In genomic region chr11:94344470-94344869, GRCm38 (mm10) we compare ENCODE assay signal across 20 mouse cellular contexts. TPM values are rescaled to one million over a fixed set of nuclear protein-coding genes. Genes with fewer than 3 reads are reported as not detected.
DNase-seq lines count a peak whose midpoint lies in the region; ATAC-seq and TF ChIP-seq lines count a peak whose summit lies in the region.
"Had no signal": no experiment of that assay in that cellular context is flagged by ENCODE, and none has a peak within 500 bp of the region (broad histone marks: within the 10 kb centered on the region; RNA-seq: fewer than 3 reads in every experiment).

No protein-coding gene starts in this region.

- H3K9me3 ChIP-seq in hindbrain, embryonic 10.5 days, result no peaks in the 10 kb centered on the region
- no peaks in the 10 kb centered on the region for H3K9me3 ChIP-seq in hindbrain, embryonic 11.5 days (ENCODE audit: control insufficient read depth, low read length)
- H3K9me3 ChIP-seq in embryonic facial prominence, embryonic 10.5 days, result no peaks in the 10 kb centered on the region
- H3K9me3 ChIP-seq in hindbrain, postnatal 0 days (ENCODE audit: low read length), result no peaks in the 10 kb centered on the region
- no peaks in the 10 kb centered on the region for H3K9me3 ChIP-seq in midbrain, embryonic 12.5 days
- H3K9me3 ChIP-seq: embryonic facial prominence, embryonic 15.5 days; neural tube, embryonic 12.5 days had no signal

- H3K4me2 ChIP-seq in hindbrain, embryonic 11.5 days (replicated peaks; ENCODE audit: low read depth, low read length), result no peak overlapping the region
- H3K4me2 ChIP-seq in hindbrain, postnatal 0 days (ENCODE audit: low read depth, low read length), result no peak overlapping the region
- no peak overlapping the region for H3K4me2 ChIP-seq in midbrain, embryonic 12.5 days (replicated peaks)
- H3K4me2 ChIP-seq: embryonic facial prominence, embryonic 15.5 days; neural tube, embryonic 12.5 days had no signal

- H3K4me1 ChIP-seq in hindbrain, embryonic 10.5 days (replicated peaks), result peaks cover 55% of the 10 kb centered on the region
- H3K4me1 ChIP-seq in hindbrain, embryonic 11.5 days (replicated peaks; ENCODE audit: control insufficient read depth, insufficient read depth, low read length), result peaks cover 5% of the 10 kb centered on the region
- H3K4me1 ChIP-seq in embryonic facial prominence, embryonic 10.5 days, result peaks cover 33% of the 10 kb centered on the region
- peaks cover 10% of the 10 kb centered on the region for H3K4me1 ChIP-seq in hindbrain, postnatal 0 days (ENCODE audit: insufficient read depth, low read length)
- peaks cover 52% of the 10 kb centered on the region for H3K4me1 ChIP-seq in midbrain, embryonic 12.5 days

- WGBS in hindbrain, embryonic 10.5 days, result 74% methylated on average over 1 of the region's 1 CpGs
- WGBS in hindbrain, embryonic 11.5 days, result 47% methylated on average over 1 of the region's 1 CpGs
- 51% methylated on average over 1 of the region's 1 CpGs for WGBS in embryonic facial prominence, embryonic 10.5 days
- WGBS in hindbrain, postnatal 0 days, result 68% methylated on average over 1 of the region's 1 CpGs
- WGBS in midbrain, embryonic 12.5 days, result 77% methylated on average over 1 of the region's 1 CpGs

- peak overlapping the region; percentile 40; the same call in 1 of the 2 replicates for H3K27ac ChIP-seq in hindbrain, embryonic 10.5 days
- H3K27ac ChIP-seq in hindbrain, embryonic 11.5 days (ENCODE audit: low read depth, low read length), result no peak overlapping the region
- peak overlapping the region; percentile 3; the same call in 1 of the 2 replicates for H3K27ac ChIP-seq in embryonic facial prominence, embryonic 10.5 days (replicated peaks)
- peak overlapping the region; percentile 56; the same call in 1 of the 2 replicates for H3K27ac ChIP-seq in hindbrain, postnatal 0 days
- peak overlapping the region; percentile 67 for H3K27ac ChIP-seq in midbrain, embryonic 12.5 days (replicated peaks)
- H3K27ac ChIP-seq: embryonic facial prominence, embryonic 15.5 days had no signal

- ATAC-seq in hindbrain, embryonic 11.5 days (ENCODE audit: low FRiP score), result no peak
- ATAC-seq in hindbrain, postnatal 0 days, result no peak
- no peak for ATAC-seq in midbrain, embryonic 12.5 days (ENCODE audit: low FRiP score, low read depth)
- no peak for ATAC-seq in megakaryocyte progenitor cell, adult 5-6 weeks (replicated peaks; ENCODE audit: poor library complexity)
- ATAC-seq: Patski had no signal

- DNase-seq in hindbrain, embryonic 10.5 days (ENCODE audit: low spot score), result no peak
- DNase-seq in hindbrain, embryonic 11.5 days (ENCODE audit: low spot score), result no peak
- no peak for DNase-seq in embryonic facial prominence, embryonic 10.5 days (ENCODE audit: low spot score)
- DNase-seq in hindbrain, postnatal 0 days (ENCODE audit: low spot score), result no peak
- no peak for DNase-seq in adrenal gland, postnatal 25 days
- DNase-seq in spleen, postnatal 14 days (ENCODE audit: low spot score in 2 of 2), result no peak
- DNase-seq: B cell, adult 2 months; cerebellum, adult 11-12 months; gastrocnemius, postnatal 10 days; heart, postnatal 4 days; kidney, adult 2 months; kidney, postnatal 25 days; layer of hippocampus, adult 9-11 months; lung, postnatal 14 days; right cerebral cortex, postnatal 4 days had no signal

- no peak for TF ChIP-seq CTCF in hindbrain, postnatal 0 days (IDR thresholded peaks at IDR 0.05; ENCODE audit: low read depth)

- H3K36me3 ChIP-seq in hindbrain, embryonic 10.5 days, result peaks cover 12% of the 10 kb centered on the region
- no peaks in the 10 kb centered on the region for H3K36me3 ChIP-seq in hindbrain, embryonic 11.5 days (ENCODE audit: control insufficient read depth, insufficient read depth, low read length)
- peaks cover 18% of the 10 kb centered on the region for H3K36me3 ChIP-seq in embryonic facial prominence, embryonic 10.5 days (replicated peaks)
- H3K36me3 ChIP-seq in hindbrain, postnatal 0 days (ENCODE audit: insufficient read depth, low read length), result peaks cover 5% of the 10 kb centered on the region
- peaks cover 5% of the 10 kb centered on the region; the same call in 1 of the 2 replicates for H3K36me3 ChIP-seq in midbrain, embryonic 12.5 days

- H3K4me3 ChIP-seq in hindbrain, embryonic 10.5 days, result no peak overlapping the region
- H3K4me3 ChIP-seq in hindbrain, embryonic 11.5 days (ENCODE audit: low read depth, low read length), result no peak overlapping the region
- H3K4me3 ChIP-seq in embryonic facial prominence, embryonic 10.5 days, result no peak overlapping the region
- no peak overlapping the region for H3K4me3 ChIP-seq in hindbrain, postnatal 0 days (ENCODE audit: low read length)
- no peak overlapping the region for H3K4me3 ChIP-seq in midbrain, embryonic 12.5 days
- H3K4me3 ChIP-seq: embryonic facial prominence, embryonic 15.5 days; neural tube, embryonic 12.5 days had no signal

- H3K27me3 ChIP-seq in hindbrain, embryonic 10.5 days (ENCODE audit: insufficient read depth, poor library complexity, severe bottlenecking), result peaks cover 20% of the 10 kb centered on the region; the same call in 1 of the 2 replicates
- no peaks in the 10 kb centered on the region for H3K27me3 ChIP-seq in hindbrain, embryonic 11.5 days (ENCODE audit: control insufficient read depth, insufficient read depth, low read length)
- H3K27me3 ChIP-seq in embryonic facial prominence, embryonic 10.5 days (replicated peaks; ENCODE audit: low read depth, poor library complexity, severe bottlenecking), result peaks cover 9% of the 10 kb centered on the region; the same call in 1 of the 2 replicates
- no peaks in the 10 kb centered on the region for H3K27me3 ChIP-seq in hindbrain, postnatal 0 days (ENCODE audit: insufficient read depth, low read length)
- H3K27me3 ChIP-seq in midbrain, embryonic 12.5 days, result peaks cover 21% of the 10 kb centered on the region
- H3K27me3 ChIP-seq: embryonic facial prominence, embryonic 15.5 days; neural tube, embryonic 12.5 days; Patski had no signal

- H3K9ac ChIP-seq in hindbrain, embryonic 11.5 days (ENCODE audit: low read depth, low read length), result no peak overlapping the region
- no peak overlapping the region for H3K9ac ChIP-seq in hindbrain, postnatal 0 days (replicated peaks; ENCODE audit: low read length)
- H3K9ac ChIP-seq in midbrain, embryonic 12.5 days (replicated peaks), result no peak overlapping the region
- H3K9ac ChIP-seq: embryonic facial prominence, embryonic 15.5 days; neural tube, embryonic 12.5 days had no signal

RNA-seq across cellular contexts. Expression of gene Ankrd40, which starts 16.7 kb away (rescaled TPM):
- 11.7 and 12.5 TPM in 2 replicates for polyA plus RNA-seq in hindbrain, embryonic 10.5 days (2016; fragmentation: Nextera tagmentation; extraction: Ambion mirVana)
- 16.3 and 21.7 TPM in 2 replicates for polyA plus RNA-seq in hindbrain, embryonic 11.5 days (2014; fragmentation: Nextera tagmentation; extraction: Ambion mirVana)
- 14.8 and 15.3 TPM in 2 replicates for polyA plus RNA-seq in embryonic facial prominence, embryonic 10.5 days (2016; fragmentation: Nextera tagmentation; extraction: Ambion mirVana)
- 48.1 and 69.1 TPM in 2 replicates for total RNA-seq in hindbrain, postnatal 0 days (2014; rRNA removed)
- polyA plus RNA-seq in hindbrain, postnatal 0 days (2015; fragmentation: Nextera tagmentation; extraction: Ambion mirVana), result 15.1 and 16.2 TPM in 2 replicates
- 19.7 and 21.7 TPM in 2 replicates for polyA plus RNA-seq in midbrain, embryonic 12.5 days (2016; fragmentation: Nextera tagmentation; extraction: Ambion mirVana)
- 154 and 158 TPM in 2 replicates for total RNA-seq in adrenal gland, postnatal 25 days (2021)
- 18.8 and 21.7 TPM in 2 replicates for total RNA-seq in megakaryocyte progenitor cell, adult 5-6 weeks (2015)
- 59.6 and 77.8 TPM in 2 replicates for total RNA-seq in megakaryocyte progenitor cell, adult 5-6 weeks (2017)

RNA-seq across cellular contexts. Expression of gene Luc7l3, which starts 22.7 kb away (rescaled TPM):
- polyA plus RNA-seq in hindbrain, embryonic 10.5 days (2016; fragmentation: Nextera tagmentation; extraction: Ambion mirVana), result 72.3 and 103 TPM in 2 replicates
- 118 and 125 TPM in 2 replicates for polyA plus RNA-seq in hindbrain, embryonic 11.5 days (2014; fragmentation: Nextera tagmentation; extraction: Ambion mirVana)
- polyA plus RNA-seq in embryonic facial prominence, embryonic 10.5 days (2016; fragmentation: Nextera tagmentation; extraction: Ambion mirVana), result 104 and 117 TPM in 2 replicates
- 36.8 and 44.3 TPM in 2 replicates for total RNA-seq in hindbrain, postnatal 0 days (2014; rRNA removed)
- 101 and 115 TPM in 2 replicates for polyA plus RNA-seq in hindbrain, postnatal 0 days (2015; fragmentation: Nextera tagmentation; extraction: Ambion mirVana)
- polyA plus RNA-seq in midbrain, embryonic 12.5 days (2016; fragmentation: Nextera tagmentation; extraction: Ambion mirVana), result 145 and 162 TPM in 2 replicates
- 97.2 and 105 TPM in 2 replicates for total RNA-seq in adrenal gland, postnatal 25 days (2021)
- total RNA-seq in megakaryocyte progenitor cell, adult 5-6 weeks (2015), result 160 and 188 TPM in 2 replicates
- total RNA-seq in megakaryocyte progenitor cell, adult 5-6 weeks (2017), result 289 and 470 TPM in 2 replicates

RNA-seq across cellular contexts. Expression of gene Abcc3, which starts 48.3 kb away (rescaled TPM):
- polyA plus RNA-seq in hindbrain, embryonic 10.5 days (2016; fragmentation: Nextera tagmentation; extraction: Ambion mirVana), result 0.46 and 0.48 TPM in 2 replicates
- polyA plus RNA-seq in hindbrain, embryonic 11.5 days (2014; fragmentation: Nextera tagmentation; extraction: Ambion mirVana), result 0.57 and 0.94 TPM in 2 replicates
- 0.23 and 0.24 TPM in 2 replicates for polyA plus RNA-seq in embryonic facial prominence, embryonic 10.5 days (2016; fragmentation: Nextera tagmentation; extraction: Ambion mirVana)
- 4.5 and 4.7 TPM in 2 replicates for total RNA-seq in hindbrain, postnatal 0 days (2014; rRNA removed)
- polyA plus RNA-seq in hindbrain, postnatal 0 days (2015; fragmentation: Nextera tagmentation; extraction: Ambion mirVana), result 1.0 and 1.8 TPM in 2 replicates
- 0.57 and 0.89 TPM in 2 replicates for polyA plus RNA-seq in midbrain, embryonic 12.5 days (2016; fragmentation: Nextera tagmentation; extraction: Ambion mirVana)
- 4.5 and 5.1 TPM in 2 replicates for total RNA-seq in adrenal gland, postnatal 25 days (2021)
- 0.07 and 0.56 TPM in 2 replicates for total RNA-seq in megakaryocyte progenitor cell, adult 5-6 weeks (2015)
- total RNA-seq in megakaryocyte progenitor cell, adult 5-6 weeks (2017), result 0.17 TPM in 1 of 2 replicates, not detected in the other
